Mouse (Mus musculus) megakaryocyte, embryonic 14.5 days (primary cell): ENCODE data around the gene Gba2.

Experiments
- FLI1 ChIP-seq: IDR thresholded peaks from 2 replicates; pipeline ENCODE4 v1.6.1; 2012; ENCODE audit warnings: low read length, inconsistent platforms, mixed read lengths
- GATA1 ChIP-seq: IDR thresholded peaks from 3 replicates; pipeline ENCODE4 v1.6.1; 2012; ENCODE audit warnings: mixed read lengths, low read length, inconsistent platforms, borderline replicate concordance

- TF ChIP-seq GATA1 (no peak), FLI1 (no peak)
Measured at GRCm38 (mm10) chr4:43593453-43593852, 14.8 kb upstream of the Gba2 start.
